Mouse (Mus musculus) forebrain, embryonic 14.5 days (tissue): ENCODE data around the gene Hdgfl2. TPM values are rescaled to one million over a fixed set of nuclear protein-coding genes. Genes with fewer than 3 reads are reported as not detected.
"Not testable (repeated sequence)": the region's sequence is repeated elsewhere in the genome, so short reads cannot be mapped to it uniquely, and the experiment has no call there.

Experiments
- ATAC-seq: fragments of 200-750 bp; cut with Nextera tagmentation; 2 replicates; pipeline ENCODE4 v1.8.0; 2017; ENCODE audit warnings: mild to moderate bottlenecking, moderate library complexity
- DNase-seq: peaks from one replicate; pipeline ENCODE4 v3.0.0-alpha.2; 2015; ENCODE audit warnings: low spot score
- H3K27ac ChIP-seq: fragments of 300-500 bp; sonication (generic); 2 replicates; pipeline ENCODE4 v1.5.1; 2014; ENCODE audit warnings: low read depth, mild to moderate bottlenecking, control low read depth, low read length, moderate library complexity
- H3K27me3 ChIP-seq: fragments of 300-500 bp; sonication (generic); replicated peaks from 2 replicates; pipeline ENCODE4 v1.6.1; 2014; ENCODE audit warnings: low read length, control low read depth, mixed read lengths; ENCODE audit not compliant: control insufficient read depth, insufficient read depth
- H3K36me3 ChIP-seq: fragments of 300-500 bp; sonication (generic); 2 replicates; pipeline ENCODE4 v1.6.1; 2014; ENCODE audit warnings: low read length, control low read depth; ENCODE audit not compliant: control insufficient read depth, insufficient read depth
- H3K4me1 ChIP-seq: fragments of 300-500 bp; sonication (generic); 2 replicates; pipeline ENCODE4 v1.6.1; 2014; ENCODE audit warnings: antibody characterized with exemption, low read length, control low read depth; ENCODE audit not compliant: control insufficient read depth, insufficient read depth
- H3K4me2 ChIP-seq: fragments of 300-500 bp; sonication (generic); 2 replicates; pipeline ENCODE4 v1.6.1; 2014; ENCODE audit warnings: mild to moderate bottlenecking, control low read depth, low read length
- H3K4me3 ChIP-seq: fragments of 300-500 bp; sonication (generic); 2 replicates; pipeline ENCODE4 v1.5.1; 2014; ENCODE audit warnings: low read depth, low read length, control low read depth
- H3K9ac ChIP-seq: fragments of 300-500 bp; sonication (generic); 2 replicates; pipeline ENCODE4 v1.6.1; 2014; ENCODE audit warnings: mild to moderate bottlenecking, low read length, control low read depth, moderate library complexity
- H3K9me3 ChIP-seq: fragments of 300-500 bp; sonication (generic); replicated peaks from 2 replicates; pipeline ENCODE4 v1.6.1; 2016; ENCODE audit warnings: low read length, control low read depth, mixed read lengths; ENCODE audit not compliant: control insufficient read depth
- WGBS: fragments of 180-500 bp; shearing (Covaris S2); extraction: QIAGEN DNeasy Blood & Tissue Kit; methylation state at CpG from one replicate; pipeline ENCODE4 v1.1.7; 2014; 5-methylcytosine and 5-hydroxymethylcytosine counted together
- polyA plus RNA-seq: library from polyadenylated mRNA; unstranded; fragments of >200 nt; fragmentation: Nextera tagmentation; extraction: Ambion mirVana; gene quantifications from 2 replicates; pipeline ENCODE4 v1.2.1, GENCODE M21; 2014

Gene Hdgfl2
- polyA plus RNA-seq, 1 experiment from 2014 or later = 81.5 TPM

DNA sequence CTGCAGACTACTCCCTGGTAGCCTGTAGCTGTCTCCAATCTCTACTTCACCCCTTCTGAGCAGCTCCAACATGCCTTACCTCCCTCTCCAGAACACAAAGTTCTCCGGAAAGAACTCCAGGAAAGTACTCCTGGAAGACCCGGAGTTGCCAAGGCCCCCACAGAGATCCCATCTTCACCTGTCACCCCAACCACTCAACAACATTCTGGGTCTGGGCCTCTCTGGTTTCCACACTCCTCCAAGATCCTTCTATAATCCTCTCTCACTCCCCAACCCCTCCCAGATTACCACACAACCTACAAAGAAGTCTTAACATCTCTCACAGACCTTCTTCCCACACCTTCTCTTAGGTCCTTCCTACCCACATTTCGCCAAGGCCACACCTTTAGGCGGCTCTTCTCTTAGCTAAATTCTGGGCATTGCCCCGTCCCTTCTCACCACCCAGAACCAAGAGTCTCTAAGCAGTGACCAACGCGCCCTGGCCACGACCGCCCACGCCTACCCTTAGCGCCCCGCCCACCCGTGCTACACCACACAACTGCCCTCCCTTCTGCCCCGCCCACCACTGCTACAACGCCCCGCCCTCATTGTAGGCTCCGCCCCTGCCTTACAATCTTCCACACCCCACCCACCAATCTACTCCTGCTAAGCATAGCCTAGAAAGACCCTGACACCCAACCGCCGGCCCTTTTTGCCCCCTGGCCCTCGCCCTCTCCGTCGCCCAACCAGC is 5.2 kb upstream of the Hdgfl2 start:
- 11% methylated on average over 22 of the region's 22 CpGs for WGBS
- peak overlapping the region; percentile 72 for H3K9ac ChIP-seq

DNA sequence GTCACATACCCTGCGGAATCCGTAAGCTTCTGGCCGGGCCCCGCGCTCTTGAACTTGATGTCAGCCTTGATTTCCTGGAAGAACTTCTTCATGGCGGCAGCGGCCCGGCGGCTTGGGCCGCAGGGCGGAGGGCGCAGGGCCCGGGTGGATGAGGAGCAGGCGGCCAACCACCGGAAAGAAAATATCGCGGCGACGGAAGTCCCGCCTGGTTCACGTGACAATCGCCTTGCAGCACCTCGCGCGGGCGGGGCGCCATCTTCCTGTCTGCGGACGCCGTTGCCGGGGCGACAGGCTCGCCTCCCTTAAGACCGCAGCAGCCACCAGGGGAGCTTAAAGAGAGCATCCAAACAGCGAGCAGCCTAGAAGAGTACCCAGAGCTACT is 4.6 kb upstream of the Hdgfl2 start, which contains the start of gene Ubxn6:
Gene Ubxn6 (minus strand): TSS at position 202 of the 382 bp plus-strand sequence.
- H3K27me3 ChIP-seq = no peaks in the 10 kb centered on the region
- peak within 1 kb of the TSS; percentile 70 for H3K4me2 ChIP-seq
- H3K27ac ChIP-seq = peak within 1 kb of the TSS; percentile 76
- under 1% methylated on average over 35 of the region's 35 CpGs for WGBS
- peak within 1 kb of the TSS; percentile 47 for H3K4me3 ChIP-seq
- H3K9ac ChIP-seq = peak within 1 kb of the TSS; percentile 72
- peak; percentile 98 for DNase-seq
- H3K9me3 ChIP-seq = no peaks in the 10 kb centered on the region
- H3K4me1 ChIP-seq = peaks cover 11% of the 10 kb centered on the region
- peaks cover 36% of the 10 kb centered on the region for H3K36me3 ChIP-seq
- peak; percentile 63 for ATAC-seq

More for the DNA sequence above, 5.2 kb upstream of the Hdgfl2 start:
- Histone ChIP-seq H3K4me2 (peak overlapping the region; percentile 70), H3K4me3 (peak overlapping the region; percentile 47), H3K4me1 (peaks cover 11% of the 10 kb centered on the region), H3K27me3 (no peaks in the 10 kb centered on the region), H3K36me3 (peaks cover 41% of the 10 kb centered on the region), H3K27ac (peak overlapping the region; percentile 76), H3K9me3 (no peaks in the 10 kb centered on the region)
- ATAC-seq (peak; percentile 4), DNase-seq (peak; percentile 71)

DNA sequence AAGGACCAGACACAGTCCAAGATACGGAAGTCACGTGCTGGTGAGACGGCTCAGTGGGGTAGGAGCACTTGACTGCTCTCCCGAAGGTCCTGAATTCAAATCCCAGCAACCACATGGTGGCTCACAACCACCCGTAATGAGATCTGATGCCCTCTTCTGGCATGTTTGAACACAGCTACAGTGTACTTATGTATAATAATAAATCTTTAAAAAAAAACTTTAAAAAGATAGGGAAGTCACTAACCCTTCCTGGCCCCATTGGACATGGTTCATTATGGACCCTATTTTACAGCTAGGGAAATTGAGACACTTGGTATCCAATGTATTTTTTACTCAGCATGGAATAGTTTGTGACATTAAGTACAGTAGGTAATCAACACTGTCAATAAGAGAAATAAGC is 1.9 kb upstream of the Hdgfl2 start:
- Histone ChIP-seq H3K9ac (no peak overlapping the region), H3K9me3 (no peaks in the 10 kb centered on the region), H3K36me3 (peaks cover 13% of the 10 kb centered on the region), H3K27me3 (no peaks in the 10 kb centered on the region), H3K4me2 (no peak overlapping the region), H3K4me1 (peaks cover 27% of the 10 kb centered on the region), H3K27ac (no peak overlapping the region), H3K4me3 (no peak overlapping the region)
- DNase-seq (no peak), ATAC-seq (no peak)
- 94% methylated on average over 5 of the region's 5 CpGs for WGBS

DNA sequence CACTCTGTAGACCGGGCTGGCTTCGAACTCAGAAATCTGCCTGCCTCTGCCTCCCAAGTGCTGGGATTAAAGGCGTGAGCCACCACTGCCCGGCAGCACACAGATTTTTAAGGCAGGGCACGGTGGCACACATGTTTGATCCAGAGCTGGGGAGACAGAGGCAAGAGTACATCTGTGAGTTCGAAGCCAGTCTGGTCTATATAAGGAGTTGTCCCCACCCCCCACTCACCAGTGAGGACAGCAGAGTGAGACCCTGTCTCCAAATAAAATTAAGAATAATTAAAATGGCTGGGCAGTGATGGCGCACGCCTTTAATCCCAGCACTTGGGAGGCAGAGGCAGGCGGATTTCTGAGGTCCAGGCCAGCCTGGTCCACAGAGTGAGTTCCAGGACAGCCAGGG is 1.1 kb upstream of the Hdgfl2 start:
- peak overlapping the region; percentile 37 for H3K4me2 ChIP-seq
- not testable (repeated sequence) for H3K9ac ChIP-seq, H3K27ac ChIP-seq, H3K27me3 ChIP-seq, H3K9me3 ChIP-seq, ATAC-seq, DNase-seq
- H3K4me1 ChIP-seq = peaks cover 27% of the 10 kb centered on the region
- WGBS = 67% methylated on average over 9 of the region's 9 CpGs
- peak overlapping the region; percentile 89; the same call in 1 of the 2 replicates for H3K4me3 ChIP-seq
- H3K36me3 ChIP-seq = peaks cover 13% of the 10 kb centered on the region

DNA sequence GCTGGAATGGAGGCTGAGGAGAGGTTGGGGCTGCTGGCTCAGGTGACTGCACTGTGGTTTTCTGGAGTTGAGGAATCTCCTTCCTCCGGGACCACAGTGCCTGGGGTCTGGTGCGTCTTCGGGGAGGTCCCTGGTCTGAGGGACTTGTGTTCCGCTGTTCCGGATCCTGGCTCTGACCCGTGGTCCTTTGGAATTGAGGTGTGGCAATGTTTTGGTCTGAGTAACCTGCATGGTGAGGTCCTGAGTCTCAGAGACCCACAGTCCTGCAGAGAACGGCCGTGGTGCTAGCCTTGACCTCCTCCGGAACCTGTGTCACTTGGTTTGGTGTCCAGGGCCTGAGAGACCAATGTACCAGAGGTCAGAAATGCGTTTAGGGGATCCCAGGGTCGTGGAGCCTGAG is 487 bp downstream of the Hdgfl2 start:
- DNase-seq (peak; percentile 8), ATAC-seq (no peak)
- Histone ChIP-seq H3K36me3 (peaks cover 23% of the 10 kb centered on the region), H3K27ac (0 out of 2 replicates have a peak overlapping the region, but pooled peaks have one; percentile 21), H3K4me1 (peaks cover 19% of the 10 kb centered on the region), H3K4me3 (peak overlapping the region; percentile 89), H3K4me2 (peak overlapping the region; percentile 99), H3K27me3 (no peaks in the 10 kb centered on the region), H3K9me3 (no peaks in the 10 kb centered on the region), H3K9ac (peak overlapping the region; percentile 89)
- 2% methylated on average over 11 of the region's 11 CpGs for WGBS

DNA sequence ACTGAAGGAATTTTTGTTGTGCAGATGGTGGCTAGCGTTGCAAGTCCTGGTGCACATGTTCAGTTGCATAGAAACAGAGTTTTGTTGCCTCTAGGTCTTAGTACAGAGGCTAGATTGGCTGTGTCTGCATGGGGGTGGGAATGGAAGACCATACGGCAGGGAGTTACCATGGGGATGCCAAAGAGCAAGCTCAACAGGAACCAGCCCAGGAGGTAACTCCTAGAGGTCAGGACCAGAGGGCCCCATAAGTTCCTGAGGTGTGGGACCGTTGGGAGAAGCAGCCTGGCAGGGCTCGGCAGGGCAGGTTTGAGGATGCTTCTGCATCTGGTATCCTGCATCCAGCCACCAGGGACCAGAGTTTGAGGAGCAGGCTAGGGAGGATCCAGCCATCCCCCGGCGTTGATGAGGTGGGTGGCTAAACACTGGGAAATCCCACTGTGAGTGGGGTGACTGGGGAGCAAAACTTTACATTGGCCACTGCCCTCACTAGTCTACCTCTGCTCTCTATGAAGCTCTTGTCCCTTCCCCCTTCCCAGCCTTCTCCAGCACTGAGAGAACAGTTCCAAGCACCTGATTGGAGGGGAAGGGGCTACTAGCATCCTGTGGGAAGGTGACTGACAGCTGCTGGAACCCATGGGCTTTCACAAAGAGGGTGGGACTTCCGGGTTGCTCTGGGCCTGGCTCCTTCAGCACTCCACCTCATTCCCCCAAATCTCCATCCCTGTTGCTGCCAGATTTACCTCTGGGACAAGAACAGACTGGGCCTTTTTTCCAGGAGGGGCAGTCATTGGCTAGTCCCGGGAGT is 1.5 kb downstream of the Hdgfl2 start:
- H3K27me3 ChIP-seq = no peaks in the 10 kb centered on the region
- WGBS = 4% methylated on average over 8 of the region's 8 CpGs
- peak overlapping the region; percentile 39; the same call in 1 of the 2 replicates for H3K27ac ChIP-seq
- H3K4me2 ChIP-seq = peak overlapping the region; percentile 99
- ATAC-seq (peak; percentile 56), DNase-seq (peak; percentile 93)
- no peaks in the 10 kb centered on the region for H3K9me3 ChIP-seq
- H3K4me1 ChIP-seq = peaks cover 16% of the 10 kb centered on the region
- H3K36me3 ChIP-seq = peaks cover 28% of the 10 kb centered on the region
- peak overlapping the region; percentile 89 for H3K9ac ChIP-seq
- peak overlapping the region; percentile 89 for H3K4me3 ChIP-seq

DNA sequence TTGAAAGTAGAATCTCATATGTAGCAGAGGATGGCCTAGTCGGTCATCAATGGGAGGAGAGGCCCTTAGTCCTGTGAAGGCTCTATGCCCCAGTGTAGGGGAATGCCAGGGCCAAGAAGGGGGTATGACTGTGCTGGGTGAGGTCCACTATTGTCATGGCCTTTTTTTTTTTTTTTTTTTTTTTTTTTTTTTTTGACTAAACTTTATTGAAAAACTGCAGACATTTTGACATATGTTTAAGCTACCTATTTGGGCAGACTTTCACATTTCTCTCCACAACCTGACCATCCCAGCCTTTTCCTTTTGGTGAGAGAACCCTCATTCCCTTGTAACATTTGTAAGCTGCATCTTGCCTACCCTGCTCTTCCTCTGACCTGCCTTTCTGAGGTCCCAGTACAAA is 12.9 kb downstream of the Hdgfl2 start:
- ATAC-seq = no peak
- no peaks in the 10 kb centered on the region for H3K9me3 ChIP-seq
- H3K4me2 ChIP-seq = no peak overlapping the region
- H3K27me3 ChIP-seq = no peaks in the 10 kb centered on the region
- H3K4me3 ChIP-seq = no peak overlapping the region
- no peaks in the 10 kb centered on the region for H3K4me1 ChIP-seq
- no peak for DNase-seq
- H3K36me3 ChIP-seq = peaks cover 61% of the 10 kb centered on the region
- WGBS = 88% methylated on average over 1 of the region's 1 CpGs
- no peak overlapping the region for H3K9ac ChIP-seq
- H3K27ac ChIP-seq = no peak overlapping the region

DNA sequence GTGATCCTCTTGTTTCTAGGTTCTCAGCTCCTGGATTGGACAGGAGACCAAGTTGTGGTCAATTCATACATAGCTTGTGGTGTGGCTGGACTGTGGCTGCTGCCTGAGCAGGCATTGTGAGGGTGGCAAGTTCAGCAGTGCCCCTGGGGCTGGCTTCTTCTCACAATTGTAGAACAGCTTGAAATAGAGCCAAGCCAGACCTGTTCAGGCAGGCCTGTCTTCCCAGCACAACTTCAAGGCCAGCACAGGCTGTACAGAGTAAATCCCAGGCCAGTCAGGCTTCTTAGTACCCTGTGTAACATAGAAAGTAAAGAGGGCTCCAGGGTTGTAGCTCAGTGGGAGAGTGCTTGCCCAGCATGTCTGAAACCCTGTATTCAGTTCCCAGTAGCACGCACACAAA is 13.4 kb downstream of the Hdgfl2 start:
- Histone ChIP-seq H3K9ac (no peak overlapping the region), H3K27ac (no peak overlapping the region), H3K4me2 (no peak overlapping the region), H3K27me3 (no peaks in the 10 kb centered on the region), H3K4me3 (no peak overlapping the region), H3K9me3 (no peaks in the 10 kb centered on the region), H3K36me3 (peaks cover 65% of the 10 kb centered on the region), H3K4me1 (no peaks in the 10 kb centered on the region)
- ATAC-seq (no peak), DNase-seq (no peak)
- 93% methylated on average over 1 of the region's 1 CpGs for WGBS
